Mouse (Mus musculus): Measurements from ENCODE around the gene Arhgap29.

Arhgap29 gene

GRCm38 (mm10) chr3:121952041-121952591, at the start of gene Arhgap29:
Arhgap29 (plus strand) TSS chr3:121952541.
- in situ Hi-C loops (cut with MboI, MseI), result no loop called here

GRCm38 (mm10) chr3:121902729-121903128, 49.6 kb upstream of the Arhgap29 start:
- in situ Hi-C loops (cut with MboI, MseI), result no loop called here

- in situ Hi-C loops (cut with MboI, MseI), result no loop called here
These were observed 49.1 kb upstream of the Arhgap29 start for GRCm38 (mm10) chr3:121903286-121903685.

GRCm38 (mm10) chr3:121903695-121904094, 48.6 kb upstream of the Arhgap29 start:
- in situ Hi-C loops (cut with MboI, MseI), result no loop called here

- in situ Hi-C loops (cut with MboI, MseI), result no loop called here
These were observed 47.9 kb upstream of the Arhgap29 start for GRCm38 (mm10) chr3:121904476-121904875.

GRCm38 (mm10) chr3:121906623-121907022, 45.7 kb upstream of the Arhgap29 start:
- in situ Hi-C loops (cut with MboI, MseI), result no loop called here

GRCm38 (mm10) chr3:121909155-121909554, 43.2 kb upstream of the Arhgap29 start:
- in situ Hi-C loops (cut with MboI, MseI), result no loop called here

GRCm38 (mm10) chr3:121913476-121913875, 38.9 kb upstream of the Arhgap29 start:
- in situ Hi-C loops (cut with MboI, MseI), result no loop called here

GRCm38 (mm10) chr3:121914459-121915185, 37.7 kb upstream of the Arhgap29 start:
- in situ Hi-C loops (cut with MboI, MseI), result no loop called here

- in situ Hi-C loops (cut with MboI, MseI), result no loop called here
These were observed 37.1 kb upstream of the Arhgap29 start for GRCm38 (mm10) chr3:121915191-121915590.

- in situ Hi-C loops (cut with MboI, MseI), result no loop called here
These were observed 35.4 kb upstream of the Arhgap29 start for GRCm38 (mm10) chr3:121916802-121917532.

- in situ Hi-C loops (cut with MboI, MseI), result no loop called here
These were observed 34.7 kb upstream of the Arhgap29 start for GRCm38 (mm10) chr3:121917658-121918057.

- in situ Hi-C loops (cut with MboI, MseI), result no loop called here
These were observed 32.4 kb upstream of the Arhgap29 start for GRCm38 (mm10) chr3:121919961-121920360.

GRCm38 (mm10) chr3:121920769-121921168, 31.6 kb upstream of the Arhgap29 start:
- in situ Hi-C loops (cut with MboI, MseI), result no loop called here

GRCm38 (mm10) chr3:121924768-121925486, 27.4 kb upstream of the Arhgap29 start:
- in situ Hi-C loops (cut with MboI, MseI), result no loop called here

GRCm38 (mm10) chr3:121927601-121928000, 24.7 kb upstream of the Arhgap29 start:
- in situ Hi-C loops (cut with MboI, MseI), result no loop called here

- in situ Hi-C loops (cut with MboI, MseI), result no loop called here
These were observed 19.5 kb upstream of the Arhgap29 start for GRCm38 (mm10) chr3:121932815-121933214.

GRCm38 (mm10) chr3:121936241-121936640, 16.1 kb upstream of the Arhgap29 start:
- in situ Hi-C loops (cut with MboI, MseI), result no loop called here

GRCm38 (mm10) chr3:121937036-121937435, 15.3 kb upstream of the Arhgap29 start:
- in situ Hi-C loops (cut with MboI, MseI), result no loop called here

- in situ Hi-C loops (cut with MboI, MseI), result loop anchor here (10.0 kb wide), 1 partner anchor 165 kb away; no protein-coding TSS in a partner anchor
These were observed 12.7 kb upstream of the Arhgap29 start for GRCm38 (mm10) chr3:121939658-121940057.

- in situ Hi-C loops (cut with MboI, MseI), result loop anchor here (10.0 kb wide), 1 partner anchor 165 kb away; no protein-coding TSS in a partner anchor
These were observed 12.0 kb upstream of the Arhgap29 start for GRCm38 (mm10) chr3:121940094-121940889.

Measured in T-helper 2 cell (primary cell).